Mouse (Mus musculus): Measurements from ENCODE around the gene Rbms1.

Gene Rbms1

GRCm38 (mm10) chr2:60712483-60712882 is 250.5 kb downstream of the Rbms1 start:
- no peak for DNase-seq (ENCODE audit: low read depth, low spot score)

GRCm38 (mm10) chr2:60711098-60711880 is 251.7 kb downstream of the Rbms1 start:
- DNase-seq (ENCODE audit: low read depth, low spot score), result no peak

GRCm38 (mm10) chr2:60710317-60710716 is 252.7 kb downstream of the Rbms1 start:
- no peak for DNase-seq (ENCODE audit: low read depth, low spot score)

GRCm38 (mm10) chr2:60708671-60709070 is 254.3 kb downstream of the Rbms1 start:
- DNase-seq (ENCODE audit: low read depth, low spot score), result no peak

- DNase-seq (ENCODE audit: low read depth, low spot score), result no peak
Measured at GRCm38 (mm10) chr2:60706866-60707265, 256.1 kb downstream of the Rbms1 start.

- no peak for DNase-seq (ENCODE audit: low read depth, low spot score)
Measured at GRCm38 (mm10) chr2:60705426-60705825, 257.6 kb downstream of the Rbms1 start.

GRCm38 (mm10) chr2:60703315-60703714 is 259.7 kb downstream of the Rbms1 start:
- no peak for DNase-seq (ENCODE audit: low read depth, low spot score)

GRCm38 (mm10) chr2:60700956-60701355 is 262.0 kb downstream of the Rbms1 start:
- no peak for DNase-seq (ENCODE audit: low read depth, low spot score)
